Mouse (Mus musculus) stomach, postnatal 0 days (tissue): ENCODE data around the gene Dhx15. TPM values are rescaled to one million over a fixed set of nuclear protein-coding genes. Genes with fewer than 3 reads are reported as not detected.

ENCODE experiments used
- ATAC-seq: fragments of 200-750 bp; cut with Nextera tagmentation; 2 replicates; pipeline ENCODE4 v1.8.0; 2017; ENCODE audit not compliant: low FRiP score, low TSS enrichment
- DNase-seq: peaks from one replicate; pipeline ENCODE4 v3.0.0-alpha.2; 2016; ENCODE audit warnings: low spot score
- H3K27ac ChIP-seq: fragments of 300-500 bp; sonication (generic); replicated peaks from 2 replicates; pipeline ENCODE4 v1.5.1; 2014; ENCODE audit warnings: mild to moderate bottlenecking, control low read depth
- H3K27me3 ChIP-seq: fragments of 300-500 bp; sonication (generic); 2 replicates; pipeline ENCODE4 v1.6.1; 2014; ENCODE audit warnings: low read length; ENCODE audit not compliant: control insufficient read depth, insufficient read depth
- H3K36me3 ChIP-seq: fragments of 300-500 bp; sonication (generic); 2 replicates; pipeline ENCODE4 v1.6.1; 2014; ENCODE audit warnings: low read length, mixed read lengths; ENCODE audit not compliant: control insufficient read depth, insufficient read depth
- H3K4me1 ChIP-seq: fragments of 300-500 bp; sonication (generic); replicated peaks from 2 replicates; pipeline ENCODE4 v1.6.1; 2014; ENCODE audit warnings: antibody characterized with exemption; ENCODE audit not compliant: control insufficient read depth, insufficient read depth
- H3K4me2 ChIP-seq: fragments of 300-500 bp; sonication (generic); replicated peaks from 2 replicates; pipeline ENCODE4 v1.6.1; 2014; ENCODE audit warnings: low read depth, mild to moderate bottlenecking, control low read depth, moderate library complexity
- H3K4me3 ChIP-seq: fragments of 300-500 bp; sonication (generic); 2 replicates; pipeline ENCODE4 v1.5.1; 2014; ENCODE audit warnings: low read depth, low read length, control low read depth
- H3K9ac ChIP-seq: fragments of 300-500 bp; sonication (generic); 2 replicates; pipeline ENCODE4 v1.6.1; 2014; ENCODE audit warnings: mild to moderate bottlenecking, low read length, control low read depth, mixed read lengths
- H3K9me3 ChIP-seq: fragments of 300-500 bp; sonication (generic); 2 replicates; pipeline ENCODE4 v1.6.1; 2016; ENCODE audit warnings: low read length; ENCODE audit not compliant: control insufficient read depth
- CTCF ChIP-seq: IDR thresholded peaks from 2 replicates; pipeline ENCODE4 v1.5.1; 2016; ENCODE audit warnings: antibody characterized with exemption, low read depth, mild to moderate bottlenecking, moderate library complexity
- EP300 ChIP-seq: optimal IDR thresholded peaks from 2 replicates; pipeline ENCODE3; 2016; ENCODE audit warnings: antibody characterized with exemption
- WGBS: fragments of 180-500 bp; shearing (Covaris S2); extraction: QIAGEN DNeasy Blood & Tissue Kit; methylation state at CpG from one replicate; pipeline ENCODE4 v1.1.7; 2014; 5-methylcytosine and 5-hydroxymethylcytosine counted together
- microRNA-seq: library from miRNA; unstranded; fragments of <30 nt; microRNA quantifications from one replicate; pipeline ENCODE4, GENCODE M21; 2016
- polyA plus RNA-seq: library from polyadenylated mRNA; unstranded; fragments of >200 nt; fragmentation: Nextera tagmentation; extraction: Ambion mirVana; gene quantifications from 2 replicates; pipeline ENCODE4 v1.2.1, GENCODE M21; 2015

Gene Dhx15
- polyA plus RNA-seq, 1 experiment from 2014 or later, result 54.9 TPM

- Histone ChIP-seq H3K4me1 (no peaks in the 10 kb centered on the region), H3K9ac (peak overlapping the region; percentile 54; the same call in 1 of the 2 replicates), H3K27me3 (no peaks in the 10 kb centered on the region), H3K36me3 (no peaks in the 10 kb centered on the region), H3K27ac (no peak overlapping the region), H3K4me3 (peak overlapping the region; percentile 66), H3K9me3 (no peaks in the 10 kb centered on the region), H3K4me2 (peak overlapping the region; percentile 100)
- ATAC-seq, result peak; percentile 38; the same call in 1 of the 2 replicates
- peak; percentile 57 for DNase-seq
- 0 out of 2 replicates have a peak, but pooled peaks have one; percentile 12 for TF ChIP-seq CTCF
- TF ChIP-seq EP300, result no peak
- WGBS, result under 1% methylated on average over 59 of the region's 73 CpGs
These were observed 77.1 kb downstream of the Dhx15 start for GRCm38 (mm10) chr5:52112953-52113841.

GRCm38 (mm10) chr5:52112191-52112760 is 78.0 kb downstream of the Dhx15 start:
- peak overlapping the region; percentile 100 for H3K4me2 ChIP-seq
- 41% methylated on average over 16 of the region's 16 CpGs for WGBS
- TF ChIP-seq EP300 (no peak), CTCF (no peak)
- no peaks in the 10 kb centered on the region for H3K27me3 ChIP-seq
- H3K4me1 ChIP-seq, result no peaks in the 10 kb centered on the region
- no peak overlapping the region for H3K27ac ChIP-seq
- H3K4me3 ChIP-seq, result peak overlapping the region; percentile 66; the same call in 1 of the 2 replicates
- H3K9me3 ChIP-seq, result no peaks in the 10 kb centered on the region
- ATAC-seq (no peak), DNase-seq (no peak)
- H3K36me3 ChIP-seq, result no peaks in the 10 kb centered on the region
- no peak overlapping the region for H3K9ac ChIP-seq

GRCm38 (mm10) chr5:52110808-52111663 is 79.3 kb downstream of the Dhx15 start:
- H3K4me3 ChIP-seq, result no peak overlapping the region
- H3K4me2 ChIP-seq, result no peak overlapping the region
- H3K27ac ChIP-seq, result no peak overlapping the region
- H3K27me3 ChIP-seq, result no peaks in the 10 kb centered on the region
- peak; percentile 35 for TF ChIP-seq CTCF
- no peak for TF ChIP-seq EP300
- DNase-seq (no peak), ATAC-seq (no peak)
- WGBS, result 63% methylated on average over 10 of the region's 10 CpGs
- H3K9ac ChIP-seq, result no peak overlapping the region
- no peaks in the 10 kb centered on the region for H3K36me3 ChIP-seq
- no peaks in the 10 kb centered on the region for H3K4me1 ChIP-seq
- H3K9me3 ChIP-seq, result no peaks in the 10 kb centered on the region

Small RNA genes lying within 50 kb of the gene (microRNA-seq; reads per million reads assigned to microRNA genes)
- not detected for gene Mir6417

Other genes with a start within 250 kb of the Dhx15 start
- 2.4 and 2.6 TPM in 2 replicates for gene Sod3, start 173.3 kb upstream of the Dhx15 start, polyA plus RNA-seq